ENCODE assay signal across 24 mouse cellular contexts in genomic region chr1:169909659-169910058, GRCm38 (mm10). TPM values are rescaled to one million over a fixed set of nuclear protein-coding genes. Genes with fewer than 3 reads are reported as not detected.
A peak's percentile ranks its signal among the peaks of the same experiment; 100 is the strongest.
DNase-seq lines count a peak whose midpoint lies in the region; ATAC-seq and TF ChIP-seq lines count a peak whose summit lies in the region.
"Had no signal": no experiment of that assay in that cellular context is flagged by ENCODE, and none has a peak within 500 bp of the region (broad histone marks: within the 10 kb centered on the region; RNA-seq: fewer than 3 reads in every experiment).

No protein-coding gene starts in this region.

- TF ChIP-seq CTCF in lung, embryonic 14.5 days (IDR thresholded peaks at IDR 0.05; ENCODE audit: low read depth), result no peak
- TF ChIP-seq CTCF in lung, adult 2 months (IDR thresholded peaks at IDR 0.05; ENCODE audit: insufficient read depth, low read length), result no peak

- H3K9ac ChIP-seq in forebrain, embryonic 16.5 days (replicated peaks; ENCODE audit: low read depth, low read length), result no peak overlapping the region
- H3K9ac ChIP-seq in hindbrain, embryonic 16.5 days (ENCODE audit: low read depth, low read length), result no peak overlapping the region
- no peak overlapping the region for H3K9ac ChIP-seq in hindbrain, embryonic 11.5 days (ENCODE audit: low read depth, low read length)
- no peak overlapping the region for H3K9ac ChIP-seq in lung, embryonic 14.5 days
- no peak overlapping the region for H3K9ac ChIP-seq in limb, embryonic 13.5 days
- H3K9ac ChIP-seq: forebrain, embryonic 13.5 days; forebrain, postnatal 0 days had no signal

- H3K4me3 ChIP-seq in forebrain, embryonic 16.5 days (replicated peaks; ENCODE audit: low read length), result no peak overlapping the region
- H3K4me3 ChIP-seq in forebrain, embryonic 10.5 days, result no peak overlapping the region
- H3K4me3 ChIP-seq in hindbrain, embryonic 16.5 days (ENCODE audit: low read length), result no peak overlapping the region
- no peak overlapping the region for H3K4me3 ChIP-seq in hindbrain, embryonic 11.5 days (ENCODE audit: low read depth, low read length)
- no peak overlapping the region for H3K4me3 ChIP-seq in lung, embryonic 14.5 days (ENCODE audit: low read depth, low read length)
- H3K4me3 ChIP-seq in lung, adult 2 months (replicated peaks; ENCODE audit: extremely low read depth, low read depth, low read length), result no peak overlapping the region
- no peak overlapping the region for H3K4me3 ChIP-seq in limb, embryonic 13.5 days
- H3K4me3 ChIP-seq: forebrain, embryonic 13.5 days; gastrocnemius, adult 2 months had no signal

- H3K27me3 ChIP-seq in forebrain, embryonic 16.5 days (replicated peaks; ENCODE audit: control insufficient read depth, insufficient read depth, low read length), result no peaks in the 10 kb centered on the region
- no peaks in the 10 kb centered on the region for H3K27me3 ChIP-seq in forebrain, embryonic 10.5 days (ENCODE audit: poor library complexity, severe bottlenecking)
- H3K27me3 ChIP-seq in hindbrain, embryonic 16.5 days (replicated peaks; ENCODE audit: control insufficient read depth, insufficient read depth, low read length), result no peaks in the 10 kb centered on the region
- H3K27me3 ChIP-seq in hindbrain, embryonic 11.5 days (ENCODE audit: control insufficient read depth, insufficient read depth, low read length), result no peaks in the 10 kb centered on the region
- no peaks in the 10 kb centered on the region for H3K27me3 ChIP-seq in lung, embryonic 14.5 days (ENCODE audit: insufficient read depth, low read length)
- H3K27me3 ChIP-seq in limb, embryonic 13.5 days, result no peaks in the 10 kb centered on the region
- H3K27me3 ChIP-seq: forebrain, embryonic 13.5 days had no signal

- DNase-seq in forebrain, embryonic 10.5 days (ENCODE audit: extremely low spot score, low spot score), result no peak
- DNase-seq in hindbrain, embryonic 11.5 days (ENCODE audit: low spot score), result no peak
- DNase-seq in lung, embryonic 14.5 days, result no peak
- DNase-seq in lung, adult 2 months, result no peak
- DNase-seq: adrenal gland, adult 2 months; adrenal gland, postnatal 25 days; B cell, adult 2 months; cerebellum, adult 18-20 months; cerebellum, adult 9-10 months; cerebellum, postnatal 14 days; forebrain, postnatal 0 days; gastrocnemius, adult 2 months; gastrocnemius, postnatal 14 days; heart, adult 11 months; kidney, adult 18-20 months had no signal

- no peak overlapping the region for H3K4me2 ChIP-seq in forebrain, embryonic 16.5 days (ENCODE audit: low read length)
- H3K4me2 ChIP-seq in hindbrain, embryonic 16.5 days (ENCODE audit: low read length), result no peak overlapping the region
- H3K4me2 ChIP-seq in hindbrain, embryonic 11.5 days (replicated peaks; ENCODE audit: low read depth, low read length), result no peak overlapping the region
- H3K4me2 ChIP-seq in lung, embryonic 14.5 days, result no peak overlapping the region
- no peak overlapping the region for H3K4me2 ChIP-seq in limb, embryonic 13.5 days (replicated peaks)
- H3K4me2 ChIP-seq: forebrain, embryonic 13.5 days; heart, embryonic 11.5 days had no signal

- H3K27ac ChIP-seq in forebrain, embryonic 16.5 days (ENCODE audit: low read length), result no peak overlapping the region
- H3K27ac ChIP-seq in forebrain, embryonic 10.5 days, result no peak overlapping the region
- H3K27ac ChIP-seq in hindbrain, embryonic 16.5 days (ENCODE audit: low read depth, low read length), result no peak overlapping the region
- H3K27ac ChIP-seq in hindbrain, embryonic 11.5 days (ENCODE audit: low read depth, low read length), result no peak overlapping the region
- H3K27ac ChIP-seq in lung, embryonic 14.5 days (ENCODE audit: low read depth), result no peak overlapping the region
- H3K27ac ChIP-seq in limb, embryonic 13.5 days, result no peak overlapping the region
- H3K27ac ChIP-seq: forebrain, embryonic 13.5 days; gastrocnemius, adult 2 months had no signal

- ATAC-seq in forebrain, embryonic 16.5 days, result 0 out of 2 replicates have a peak, but pooled peaks have one; percentile 20
- ATAC-seq in hindbrain, embryonic 16.5 days, result 0 out of 2 replicates have a peak, but pooled peaks have one; percentile 37
- no peak for ATAC-seq in hindbrain, embryonic 11.5 days (ENCODE audit: low FRiP score)
- peak; percentile 47; the same call in 1 of the 2 replicates for ATAC-seq in lung, embryonic 14.5 days (ENCODE audit: insufficient read depth)
- ATAC-seq in limb, embryonic 13.5 days (ENCODE audit: low FRiP score, low read depth), result peak; percentile 55; the same call in 1 of the 2 replicates
- ATAC-seq: forebrain, postnatal 0 days; intestine, embryonic 16.5 days had no signal

- whole genome bisulfite sequencing in forebrain, embryonic 16.5 days, result 84% methylated on average over 6 of the region's 6 CpGs
- WGBS in forebrain, embryonic 10.5 days, result 92% methylated on average over 6 of the region's 6 CpGs
- WGBS in hindbrain, embryonic 16.5 days, result 90% methylated on average over 6 of the region's 6 CpGs
- 95% methylated on average over 6 of the region's 6 CpGs for WGBS in hindbrain, embryonic 11.5 days
- WGBS in lung, embryonic 14.5 days, result 82% methylated on average over 6 of the region's 6 CpGs
- 89% methylated on average over 6 of the region's 6 CpGs for WGBS in lung, adult 2 months
- 78% methylated on average over 6 of the region's 6 CpGs for WGBS in limb, embryonic 13.5 days

- no peaks in the 10 kb centered on the region; the same call in 1 of the 2 replicates for H3K4me1 ChIP-seq in forebrain, embryonic 16.5 days (replicated peaks; ENCODE audit: control insufficient read depth, insufficient read depth, low read length)
- no peaks in the 10 kb centered on the region for H3K4me1 ChIP-seq in forebrain, embryonic 10.5 days
- no peaks in the 10 kb centered on the region for H3K4me1 ChIP-seq in hindbrain, embryonic 16.5 days (ENCODE audit: control insufficient read depth, insufficient read depth, low read depth, low read length)
- H3K4me1 ChIP-seq in hindbrain, embryonic 11.5 days (replicated peaks; ENCODE audit: control insufficient read depth, insufficient read depth, low read length), result no peaks in the 10 kb centered on the region
- H3K4me1 ChIP-seq in lung, embryonic 14.5 days (ENCODE audit: insufficient read depth), result no peaks in the 10 kb centered on the region
- no peaks in the 10 kb centered on the region for H3K4me1 ChIP-seq in lung, adult 2 months (ENCODE audit: control insufficient read depth, insufficient read depth, low read length)
- H3K4me1 ChIP-seq in limb, embryonic 13.5 days, result peaks cover 7% of the 10 kb centered on the region

- TF ChIP-seq POLR2A in lung, adult 2 months (IDR thresholded peaks at IDR 0.05; ENCODE audit: borderline replicate concordance, extremely low read depth, low read depth, low read length), result no peak

- H3K36me3 ChIP-seq in forebrain, embryonic 16.5 days (ENCODE audit: control insufficient read depth, insufficient read depth), result no peaks in the 10 kb centered on the region
- H3K36me3 ChIP-seq in forebrain, embryonic 10.5 days (replicated peaks), result no peaks in the 10 kb centered on the region
- H3K36me3 ChIP-seq in hindbrain, embryonic 16.5 days (ENCODE audit: control insufficient read depth, insufficient read depth, low read length), result no peaks in the 10 kb centered on the region
- H3K36me3 ChIP-seq in hindbrain, embryonic 11.5 days (ENCODE audit: control insufficient read depth, insufficient read depth, low read length), result no peaks in the 10 kb centered on the region
- H3K36me3 ChIP-seq in lung, embryonic 14.5 days (ENCODE audit: insufficient read depth), result no peaks in the 10 kb centered on the region
- H3K36me3 ChIP-seq in limb, embryonic 13.5 days, result no peaks in the 10 kb centered on the region
- H3K36me3 ChIP-seq: G1E had no signal

- no peaks in the 10 kb centered on the region for H3K9me3 ChIP-seq in forebrain, embryonic 16.5 days (ENCODE audit: control insufficient read depth, low read length)
- H3K9me3 ChIP-seq in forebrain, embryonic 10.5 days, result no peaks in the 10 kb centered on the region
- H3K9me3 ChIP-seq in hindbrain, embryonic 16.5 days (ENCODE audit: control insufficient read depth, low read length), result no peaks in the 10 kb centered on the region
- H3K9me3 ChIP-seq in hindbrain, embryonic 11.5 days (ENCODE audit: control insufficient read depth, low read length), result no peaks in the 10 kb centered on the region
- no peaks in the 10 kb centered on the region for H3K9me3 ChIP-seq in lung, embryonic 14.5 days (ENCODE audit: low read depth, low read length)
- H3K9me3 ChIP-seq in limb, embryonic 13.5 days, result no peaks in the 10 kb centered on the region; the same call in 1 of the 2 replicates
- H3K9me3 ChIP-seq: forebrain, embryonic 13.5 days; G1E had no signal

RNA-seq across cellular contexts. Expression of gene Ccdc190, which starts 18.8 kb away (rescaled TPM):
- 0.96 and 1.7 TPM in 2 replicates for polyA plus RNA-seq in forebrain, embryonic 16.5 days (2015; fragmentation: Nextera tagmentation; extraction: Ambion mirVana)
- polyA plus RNA-seq in forebrain, embryonic 10.5 days (2016; fragmentation: Nextera tagmentation; extraction: Ambion mirVana), result 0.23 and 0.53 TPM in 2 replicates
- polyA plus RNA-seq in hindbrain, embryonic 16.5 days (2015; fragmentation: Nextera tagmentation; extraction: Ambion mirVana), result 3.2 and 3.9 TPM in 2 replicates
- 0.63 and 0.69 TPM in 2 replicates for polyA plus RNA-seq in hindbrain, embryonic 11.5 days (2014; fragmentation: Nextera tagmentation; extraction: Ambion mirVana)
- polyA plus RNA-seq in lung, embryonic 14.5 days (2014; fragmentation: Nextera tagmentation; extraction: Ambion mirVana), result 0.20 TPM in 1 of 2 replicates, not detected in the other
- polyA plus RNA-seq in lung, adult 2 months (2012; rRNA removed), result 0.08 and 2.3 TPM in 2 replicates
- 0.10 and 0.17 TPM in 2 replicates for polyA plus RNA-seq in limb, embryonic 13.5 days (2015; fragmentation: Nextera tagmentation; extraction: Ambion mirVana)
- polyA plus RNA-seq: adrenal gland, adult 2 months; G1E; heart, embryonic 11.5 days; heart, embryonic 14.5 days; heart, postnatal 0 days; intestine, embryonic 16.5 days had no signal

RNA-seq across cellular contexts. Expression of gene Hsd17b7, which starts 59.4 kb away (rescaled TPM):
- 18.1 and 19.5 TPM in 2 replicates for polyA plus RNA-seq in forebrain, embryonic 16.5 days (2015; fragmentation: Nextera tagmentation; extraction: Ambion mirVana)
- polyA plus RNA-seq in forebrain, embryonic 10.5 days (2016; fragmentation: Nextera tagmentation; extraction: Ambion mirVana), result 19.3 and 20.8 TPM in 2 replicates
- polyA plus RNA-seq in hindbrain, embryonic 16.5 days (2015; fragmentation: Nextera tagmentation; extraction: Ambion mirVana), result 26.5 and 33.3 TPM in 2 replicates
- 26.3 and 27.6 TPM in 2 replicates for polyA plus RNA-seq in hindbrain, embryonic 11.5 days (2014; fragmentation: Nextera tagmentation; extraction: Ambion mirVana)
- polyA plus RNA-seq in lung, embryonic 14.5 days (2014; fragmentation: Nextera tagmentation; extraction: Ambion mirVana), result 11.2 and 13.5 TPM in 2 replicates
- polyA plus RNA-seq in lung, adult 2 months (2012; rRNA removed), result 5.0 and 8.8 TPM in 2 replicates
- polyA plus RNA-seq in limb, embryonic 13.5 days (2015; fragmentation: Nextera tagmentation; extraction: Ambion mirVana), result 14.5 and 15.4 TPM in 2 replicates
